ENCODE assay signal across 1 mouse cellular context in the genomic region with DNA sequence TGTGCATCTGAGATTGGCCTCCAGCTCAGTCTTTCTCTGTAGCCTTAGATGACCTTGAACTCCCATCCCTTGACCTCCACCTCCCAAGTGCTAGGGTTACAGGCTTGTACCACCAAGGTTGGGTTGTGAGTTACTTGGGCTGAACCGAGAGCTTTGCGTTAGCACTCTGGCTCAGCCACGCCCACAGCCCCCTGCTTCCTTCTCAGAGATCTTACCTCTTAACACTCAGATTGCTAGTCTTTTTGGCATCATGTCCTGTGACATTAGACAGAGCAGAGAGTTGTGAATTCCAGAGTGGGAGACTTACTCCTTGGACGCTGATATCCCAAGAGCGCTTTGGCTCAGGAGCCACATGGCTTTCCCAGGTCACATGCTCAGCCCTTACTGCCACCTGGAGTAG.
TF ChIP-seq lines count a peak whose summit lies in the region.

No protein-coding gene starts in this region.

TF ChIP-seq in MEL, 35 proteins besides CTCF, POLR2A, EP300 and RAD21:
- TF ChIP-seq MXI1 (IDR thresholded peaks at IDR 0.05; ENCODE audit: low read depth, low read length), result no peak
- no peak for TF ChIP-seq JUND (IDR thresholded peaks at IDR 0.05; ENCODE audit: low read depth, low read length)
- TF ChIP-seq CHD1 (IDR thresholded peaks at IDR 0.05; ENCODE audit: low read depth, low read length), result no peak
- TF ChIP-seq NRF1 (IDR thresholded peaks at IDR 0.05; ENCODE audit: insufficient read depth, low read depth, low read length, poor library complexity, severe bottlenecking), result no peak
- no peak for TF ChIP-seq RCOR1 (IDR thresholded peaks at IDR 0.05; ENCODE audit: low read depth, low read length)
- no peak for TF ChIP-seq GABPA (IDR thresholded peaks at IDR 0.05; ENCODE audit: low read depth, low read length)
- TF ChIP-seq SMC3 (IDR thresholded peaks at IDR 0.05; ENCODE audit: low read depth, low read length), result no peak
- no peak for TF ChIP-seq USF1 (IDR thresholded peaks at IDR 0.05; ENCODE audit: low read depth, low read length)
- TF ChIP-seq MEF2A (IDR thresholded peaks at IDR 0.05; ENCODE audit: extremely low read depth, insufficient replicate concordance, low read depth, low read length, poor library complexity, severe bottlenecking), result no peak
- no peak for TF ChIP-seq MYC (IDR thresholded peaks at IDR 0.05; ENCODE audit: low read depth, low read length)
- TF ChIP-seq HCFC1 (IDR thresholded peaks at IDR 0.05; ENCODE audit: low read depth, low read length), result no peak
- TF ChIP-seq TBP (IDR thresholded peaks at IDR 0.05; ENCODE audit: low read depth, low read length), result no peak
- no peak for TF ChIP-seq CHD2 (IDR thresholded peaks at IDR 0.05; ENCODE audit: low read length)
- TF ChIP-seq ZMIZ1 (IDR thresholded peaks at IDR 0.05; ENCODE audit: low read depth, low read length), result no peak
- TF ChIP-seq SIN3A (IDR thresholded peaks at IDR 0.05; ENCODE audit: low read length), result no peak
TF ChIP-seq in MEL: peak in this region for 0.
